Mouse (Mus musculus) forebrain, embryonic 12.5 days (tissue): ENCODE results near the gene Gm21981. TPM values are rescaled to one million over a fixed set of nuclear protein-coding genes. Genes with fewer than 3 reads are reported as not detected.
A peak's percentile ranks its signal among the peaks of the same experiment; 100 is the strongest.

Experiments used
- ATAC-seq: fragments of 200-750 bp; cut with Nextera tagmentation; 2 replicates; pipeline ENCODE4 v1.8.0; 2017; ENCODE audit warnings: moderate TSS enrichment; ENCODE audit not compliant: low FRiP score
- H3K27ac ChIP-seq: fragments of 300-500 bp; sonication (generic); 2 replicates; pipeline ENCODE4 v1.5.1; 2016; ENCODE audit warnings: mild to moderate bottlenecking
- H3K27me3 ChIP-seq: fragments of 300-500 bp; sonication (generic); 2 replicates; pipeline ENCODE4 v1.6.1; 2016; ENCODE audit warnings: mild to moderate bottlenecking
- H3K36me3 ChIP-seq: fragments of 300-500 bp; sonication (generic); replicated peaks from 2 replicates; pipeline ENCODE4 v1.6.1; 2016; ENCODE audit warnings: mild to moderate bottlenecking
- H3K4me1 ChIP-seq: fragments of 300-500 bp; sonication (generic); 2 replicates; pipeline ENCODE4 v1.6.1; 2016
- H3K4me2 ChIP-seq: fragments of 300-500 bp; sonication (generic); 2 replicates; pipeline ENCODE4 v1.6.1; 2016; ENCODE audit warnings: mild to moderate bottlenecking, moderate library complexity
- H3K4me3 ChIP-seq: fragments of 300-500 bp; sonication (generic); replicated peaks from 2 replicates; pipeline ENCODE4 v1.5.1; 2016; ENCODE audit warnings: mild to moderate bottlenecking
- H3K9ac ChIP-seq: fragments of 300-500 bp; sonication (generic); 2 replicates; pipeline ENCODE4 v1.6.1; 2016; ENCODE audit warnings: mild to moderate bottlenecking
- H3K9me3 ChIP-seq: fragments of 300-500 bp; sonication (generic); 2 replicates; pipeline ENCODE4 v1.6.1; 2016
- WGBS: fragments of 180-500 bp; shearing (Covaris S2); methylation state at CpG from one replicate; pipeline ENCODE4 v1.1.7; 2016; 5-methylcytosine and 5-hydroxymethylcytosine counted together
- polyA plus RNA-seq: library from polyadenylated mRNA; unstranded; fragments of >200 nt; fragmentation: Nextera tagmentation; extraction: Ambion mirVana; gene quantifications from 2 replicates; pipeline ENCODE4 v1.2.1, GENCODE M21; 2016

Gene Gm21981
- polyA plus RNA-seq, 1 experiment from 2014 or later = 0.60 TPM

DNA sequence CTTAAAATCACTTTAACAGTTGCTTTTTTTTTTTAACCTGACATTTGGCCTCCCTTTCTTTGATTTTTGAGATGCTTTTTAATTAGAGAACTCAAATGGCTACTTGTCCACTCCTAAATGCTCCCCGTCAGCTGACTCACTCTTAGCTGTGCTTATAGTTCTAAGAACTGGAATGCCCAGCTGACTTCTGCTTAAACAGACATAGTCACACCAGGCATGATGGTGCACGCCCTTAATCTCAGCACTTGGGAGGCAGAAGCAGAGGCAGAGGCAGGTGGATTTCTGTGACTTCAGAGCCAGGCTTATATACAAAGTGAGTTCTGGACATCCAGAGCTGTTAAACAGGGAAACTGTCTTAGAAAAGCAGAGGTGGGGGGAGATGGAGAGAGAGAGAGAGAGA is 42.3 kb downstream of the Gm21981 start:
- no peak overlapping the region for H3K4me2 ChIP-seq
- H3K36me3 ChIP-seq = peaks cover 15% of the 10 kb centered on the region
- no peaks in the 10 kb centered on the region for H3K27me3 ChIP-seq
- no peak overlapping the region for H3K9ac ChIP-seq
- H3K4me1 ChIP-seq = peaks cover 40% of the 10 kb centered on the region
- 56% methylated on average over 2 of the region's 2 CpGs for WGBS
- H3K9me3 ChIP-seq = no peaks in the 10 kb centered on the region
- H3K4me3 ChIP-seq = no peak overlapping the region
- no peak overlapping the region for H3K27ac ChIP-seq
- no peak for ATAC-seq

DNA sequence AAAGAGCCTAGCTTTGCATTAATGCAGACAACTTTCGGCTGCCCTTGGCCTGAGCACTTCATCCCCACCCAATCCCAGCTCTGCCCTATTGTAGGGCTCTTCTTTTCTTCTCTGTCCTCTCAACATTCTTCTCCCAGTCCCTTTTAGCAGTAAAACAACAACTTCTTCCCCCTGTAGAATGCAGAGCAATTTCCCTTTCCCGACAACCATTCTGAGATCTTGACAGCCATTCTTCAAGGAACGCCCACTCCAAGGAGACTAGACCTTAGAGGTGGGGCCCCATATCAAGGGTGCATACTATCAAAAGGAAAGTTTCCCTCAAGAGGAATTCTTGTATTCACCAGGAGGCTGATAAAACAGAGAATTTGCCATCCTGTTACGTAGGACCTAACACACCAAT is 45.3 kb downstream of the Gm21981 start:
- no peak for ATAC-seq
- H3K27ac ChIP-seq = peak overlapping the region; percentile 56; the same call in 1 of the 2 replicates
- H3K9ac ChIP-seq = no peak overlapping the region
- H3K9me3 ChIP-seq = no peaks in the 10 kb centered on the region
- WGBS = 35% methylated on average over 4 of the region's 4 CpGs
- H3K4me1 ChIP-seq = peaks cover 40% of the 10 kb centered on the region
- peaks cover 10% of the 10 kb centered on the region for H3K36me3 ChIP-seq
- H3K4me2 ChIP-seq = peak overlapping the region; percentile 17; the same call in 1 of the 2 replicates
- no peaks in the 10 kb centered on the region for H3K27me3 ChIP-seq
- H3K4me3 ChIP-seq = no peak overlapping the region

DNA sequence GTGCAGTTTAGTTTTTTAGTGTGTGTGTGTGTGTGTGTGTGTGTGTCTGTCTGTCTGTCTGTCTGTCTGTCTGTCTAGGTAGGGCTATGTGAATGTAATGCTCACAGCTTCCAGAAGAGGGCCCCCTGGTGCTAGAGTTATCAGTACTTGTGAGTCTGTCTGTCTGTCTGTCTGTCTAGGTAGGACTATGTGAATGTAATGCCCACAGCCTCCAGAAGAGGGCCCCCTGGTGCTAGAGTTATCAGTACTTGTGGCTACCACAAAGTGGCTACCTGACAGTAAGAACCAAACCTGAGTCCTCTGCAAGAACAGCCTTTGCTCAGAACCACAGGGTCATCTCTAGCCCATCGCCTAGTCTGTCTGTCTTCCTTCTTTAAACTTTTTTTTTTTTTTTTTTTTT is 47.6 kb downstream of the Gm21981 start:
- H3K27ac ChIP-seq = no peak overlapping the region
- H3K9me3 ChIP-seq = no peaks in the 10 kb centered on the region
- WGBS = 64% methylated on average over 1 of the region's 1 CpGs
- ATAC-seq = no peak
- peaks cover 30% of the 10 kb centered on the region for H3K4me1 ChIP-seq
- H3K36me3 ChIP-seq = peaks cover 6% of the 10 kb centered on the region; the same call in 1 of the 2 replicates
- no peak overlapping the region for H3K9ac ChIP-seq
- H3K27me3 ChIP-seq = no peaks in the 10 kb centered on the region
- no peak overlapping the region for H3K4me2 ChIP-seq
- no peak overlapping the region for H3K4me3 ChIP-seq

DNA sequence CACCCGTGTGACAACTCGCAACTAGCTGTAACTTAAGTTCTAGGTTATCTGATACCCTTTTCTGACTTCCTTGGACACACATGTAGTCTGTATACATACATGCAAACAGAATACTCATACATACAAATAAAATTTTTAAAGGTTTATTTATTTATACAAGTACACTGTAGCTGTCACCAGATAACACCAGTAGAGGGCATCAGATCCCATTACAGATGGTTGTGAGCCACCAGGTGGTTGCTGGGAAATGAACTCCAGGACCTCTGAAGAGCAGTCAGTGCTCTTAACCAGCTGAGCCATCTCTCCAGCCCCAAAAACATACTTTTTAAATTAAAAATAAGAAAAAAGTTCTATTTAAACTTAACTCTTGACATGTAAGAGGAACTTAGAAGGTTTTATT is 51.3 kb downstream of the Gm21981 start:
- H3K4me3 ChIP-seq = no peak overlapping the region
- peaks cover 8% of the 10 kb centered on the region for H3K4me1 ChIP-seq
- no peak for ATAC-seq
- WGBS = 77% methylated on average over 2 of the region's 2 CpGs
- no peaks in the 10 kb centered on the region for H3K27me3 ChIP-seq
- no peaks in the 10 kb centered on the region for H3K9me3 ChIP-seq
- H3K36me3 ChIP-seq = no peaks in the 10 kb centered on the region
- H3K4me2 ChIP-seq = no peak overlapping the region
- H3K27ac ChIP-seq = no peak overlapping the region
- no peak overlapping the region for H3K9ac ChIP-seq

Other genes starting within 250 kb of the Gm21981 start
- 31.1 and 32.9 TPM in 2 replicates for gene Taf8, start 192.2 kb downstream of the Gm21981 start, polyA plus RNA-seq
- gene Ccnd3, start 189.4 kb downstream of the Gm21981 start, polyA plus RNA-seq = 124 and 137 TPM in 2 replicates
- 32.7 and 33.7 TPM in 2 replicates for gene Bysl, start 83.0 kb downstream of the Gm21981 start, polyA plus RNA-seq
- 38.5 and 41.5 TPM in 2 replicates for gene Med20, start 82.9 kb downstream of the Gm21981 start, polyA plus RNA-seq
- 1.6 and 2.7 TPM in 2 replicates for gene Gm20517, start 82.9 kb downstream of the Gm21981 start, polyA plus RNA-seq
- gene Usp49, start 63.8 kb downstream of the Gm21981 start, polyA plus RNA-seq = 11.1 and 12.2 TPM in 2 replicates
- 346 and 368 TPM in 2 replicates for gene Tomm6, start 6.1 kb downstream of the Gm21981 start, polyA plus RNA-seq
- gene Frs3, start 5.4 kb downstream of the Gm21981 start, polyA plus RNA-seq = 11.1 and 11.9 TPM in 2 replicates
- 0.91 and 1.0 TPM in 2 replicates for gene Prickle4, start 281 bp upstream of the Gm21981 start, polyA plus RNA-seq
- not detected in 2 replicates for gene Pgc, start 32.4 kb upstream of the Gm21981 start, polyA plus RNA-seq
- gene Tfeb, start 42.6 kb upstream of the Gm21981 start, polyA plus RNA-seq = 1.7 and 2.4 TPM in 2 replicates
- 7.2 and 9.9 TPM in 2 replicates for gene Mdfi, start 140.2 kb upstream of the Gm21981 start, polyA plus RNA-seq
- 22.6 and 24.3 TPM in 2 replicates for gene Foxp4, start 230.2 kb upstream of the Gm21981 start, polyA plus RNA-seq